Mouse (Mus musculus) stomach, postnatal 0 days (tissue): ENCODE measurements at regions not wholly inside any gene's neighbourhood (a gene's known extent, or its start where the extent isn't known, plus 50 kb on each side); places are given as distances from the start of the nearest gene placed in this dataset.
A peak's percentile ranks its signal among the peaks of the same experiment; 100 is the strongest.

Experiments
- ATAC-seq: fragments of 200-750 bp; cut with Nextera tagmentation; 2 replicates; pipeline ENCODE4 v1.8.0; 2017; ENCODE audit not compliant: low FRiP score, low TSS enrichment
- DNase-seq: peaks from one replicate; pipeline ENCODE4 v3.0.0-alpha.2; 2016; ENCODE audit warnings: low spot score
- H3K27ac ChIP-seq: fragments of 300-500 bp; sonication (generic); replicated peaks from 2 replicates; pipeline ENCODE4 v1.5.1; 2014; ENCODE audit warnings: mild to moderate bottlenecking, control low read depth
- H3K27me3 ChIP-seq: fragments of 300-500 bp; sonication (generic); 2 replicates; pipeline ENCODE4 v1.6.1; 2014; ENCODE audit warnings: low read length; ENCODE audit not compliant: control insufficient read depth, insufficient read depth
- H3K36me3 ChIP-seq: fragments of 300-500 bp; sonication (generic); 2 replicates; pipeline ENCODE4 v1.6.1; 2014; ENCODE audit warnings: low read length, mixed read lengths; ENCODE audit not compliant: control insufficient read depth, insufficient read depth
- H3K4me1 ChIP-seq: fragments of 300-500 bp; sonication (generic); replicated peaks from 2 replicates; pipeline ENCODE4 v1.6.1; 2014; ENCODE audit warnings: antibody characterized with exemption; ENCODE audit not compliant: control insufficient read depth, insufficient read depth
- H3K4me2 ChIP-seq: fragments of 300-500 bp; sonication (generic); replicated peaks from 2 replicates; pipeline ENCODE4 v1.6.1; 2014; ENCODE audit warnings: low read depth, mild to moderate bottlenecking, control low read depth, moderate library complexity
- H3K4me3 ChIP-seq: fragments of 300-500 bp; sonication (generic); 2 replicates; pipeline ENCODE4 v1.5.1; 2014; ENCODE audit warnings: low read depth, low read length, control low read depth
- H3K9ac ChIP-seq: fragments of 300-500 bp; sonication (generic); 2 replicates; pipeline ENCODE4 v1.6.1; 2014; ENCODE audit warnings: mild to moderate bottlenecking, low read length, control low read depth, mixed read lengths
- H3K9me3 ChIP-seq: fragments of 300-500 bp; sonication (generic); 2 replicates; pipeline ENCODE4 v1.6.1; 2016; ENCODE audit warnings: low read length; ENCODE audit not compliant: control insufficient read depth
- CTCF ChIP-seq: IDR thresholded peaks from 2 replicates; pipeline ENCODE4 v1.5.1; 2016; ENCODE audit warnings: antibody characterized with exemption, low read depth, mild to moderate bottlenecking, moderate library complexity
- EP300 ChIP-seq: optimal IDR thresholded peaks from 2 replicates; pipeline ENCODE3; 2016; ENCODE audit warnings: antibody characterized with exemption
- WGBS: fragments of 180-500 bp; shearing (Covaris S2); extraction: QIAGEN DNeasy Blood & Tissue Kit; methylation state at CpG from one replicate; pipeline ENCODE4 v1.1.7; 2014; 5-methylcytosine and 5-hydroxymethylcytosine counted together

DNA sequence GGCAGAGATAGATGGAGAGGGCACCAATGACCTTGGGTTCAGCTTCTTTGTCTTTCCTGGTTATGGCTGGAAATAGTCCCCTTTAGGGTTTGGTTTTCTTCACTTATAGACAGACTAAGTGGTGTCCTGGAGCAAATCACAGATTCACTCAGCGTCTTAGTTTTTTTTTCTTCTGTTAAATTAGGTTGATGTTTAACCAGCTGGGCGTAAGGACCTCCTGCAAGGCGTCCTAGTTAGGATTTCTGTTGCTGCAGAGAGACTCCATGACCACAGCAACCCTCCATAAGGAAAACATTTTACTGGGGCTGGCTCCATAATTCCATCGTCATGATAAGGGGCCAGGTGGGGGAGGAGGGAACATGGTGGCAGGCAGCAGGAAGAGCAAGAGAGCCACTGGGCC, 78.7 kb upstream of the Slc25a36 start:
- ATAC-seq: no peak
- no peaks in the 10 kb centered on the region for H3K9me3 ChIP-seq

DNA sequence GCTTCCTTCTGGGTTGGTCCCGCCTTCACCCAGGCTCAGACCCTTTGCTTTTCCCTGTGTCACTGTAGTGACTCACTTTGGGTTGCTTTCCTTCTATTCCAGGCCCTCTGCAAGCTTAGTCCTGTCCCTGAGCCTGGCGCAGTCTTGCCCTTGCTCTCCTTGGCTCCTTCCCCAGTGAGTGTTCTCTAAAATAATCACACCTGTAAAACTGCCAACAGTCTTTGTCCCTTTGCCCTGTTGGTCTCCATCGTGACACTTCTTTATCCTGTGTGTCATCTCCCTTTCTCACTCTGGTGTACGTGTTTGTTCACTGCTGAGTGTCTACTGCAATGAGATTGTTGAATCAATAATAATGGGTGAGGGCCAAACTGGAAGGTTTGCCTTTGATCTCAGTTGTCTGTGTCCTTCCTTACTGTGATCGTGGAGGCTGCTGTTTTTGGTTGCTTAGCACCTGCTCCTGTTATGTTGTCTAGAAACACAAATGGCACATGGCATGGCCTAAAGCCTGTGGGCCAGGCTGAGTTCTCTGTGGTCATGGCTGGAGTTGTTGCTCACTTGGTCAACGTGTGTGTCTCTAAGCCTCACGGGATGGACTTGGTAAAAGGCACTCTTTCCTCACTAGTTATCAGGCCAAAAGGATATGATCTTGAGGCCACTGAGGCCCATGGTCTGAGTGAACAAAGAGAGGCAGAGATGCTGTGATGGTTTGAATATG, 77.8 kb upstream of the Slc25a36 start:
- no peak overlapping the region for H3K9ac ChIP-seq
- TF ChIP-seq CTCF: no peak
- no peak for TF ChIP-seq EP300
- no peak overlapping the region for H3K27ac ChIP-seq
- H3K9me3 ChIP-seq: no peaks in the 10 kb centered on the region
- DNase-seq (no peak), ATAC-seq (peak; percentile 53; the same call in 1 of the 2 replicates)
- no peaks in the 10 kb centered on the region for H3K4me1 ChIP-seq
- WGBS: 63% methylated on average over 7 of the region's 7 CpGs
- no peaks in the 10 kb centered on the region for H3K36me3 ChIP-seq
- H3K4me2 ChIP-seq: no peak overlapping the region
- H3K27me3 ChIP-seq: no peaks in the 10 kb centered on the region
- H3K4me3 ChIP-seq: no peak overlapping the region

More for the DNA sequence above, 78.7 kb upstream of the Slc25a36 start:
- Histone ChIP-seq H3K27me3 (no peaks in the 10 kb centered on the region), H3K4me3 (no peak overlapping the region), H3K4me1 (no peaks in the 10 kb centered on the region), H3K4me2 (no peak overlapping the region), H3K27ac (no peak overlapping the region), H3K9ac (no peak overlapping the region), H3K36me3 (no peaks in the 10 kb centered on the region)
- DNase-seq: no peak
- TF ChIP-seq CTCF: no peak
- no peak for TF ChIP-seq EP300
- WGBS: 79% methylated on average over 4 of the region's 4 CpGs

DNA sequence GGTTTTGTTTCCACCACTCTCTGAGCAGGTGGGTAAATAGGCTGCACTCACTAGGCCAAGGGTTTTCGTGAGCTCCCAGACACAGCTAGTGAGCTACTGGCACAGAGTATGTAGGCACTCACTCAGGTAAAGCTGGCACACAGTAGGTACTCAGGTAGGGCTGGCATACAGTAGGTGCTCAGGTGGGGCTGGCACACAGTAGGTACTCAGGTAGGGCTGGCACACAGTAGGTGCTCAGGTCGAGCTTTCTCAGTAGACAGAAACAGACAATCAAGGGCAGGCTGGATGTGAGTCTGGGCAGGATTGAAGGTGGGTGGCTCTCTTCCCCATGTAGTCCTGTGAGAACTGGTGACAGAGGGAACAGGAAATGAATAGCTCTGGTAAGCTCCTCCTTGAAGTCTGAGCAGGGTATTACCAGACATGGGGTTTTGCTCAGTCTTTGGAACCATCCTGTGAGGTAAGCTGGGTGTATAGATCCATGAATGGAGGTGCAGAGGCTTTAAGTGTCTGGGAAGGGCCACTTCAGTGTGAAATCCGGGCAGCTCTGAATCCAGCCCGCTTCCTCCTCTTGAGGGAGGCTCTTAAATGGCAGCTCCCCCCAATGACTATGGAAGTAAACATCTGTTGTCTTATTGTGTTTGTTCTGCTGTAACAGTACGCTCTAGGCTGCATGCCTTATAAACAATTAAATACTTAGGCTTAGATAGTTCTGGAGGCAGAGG, 62.4 kb upstream of the Slc25a36 start:
- no peak for TF ChIP-seq EP300
- H3K4me2 ChIP-seq: no peak overlapping the region
- H3K4me3 ChIP-seq: no peak overlapping the region
- DNase-seq: no peak
- H3K4me1 ChIP-seq: no peaks in the 10 kb centered on the region
- no peak overlapping the region for H3K27ac ChIP-seq
- no peaks in the 10 kb centered on the region for H3K27me3 ChIP-seq
- no peaks in the 10 kb centered on the region for H3K36me3 ChIP-seq
- ATAC-seq: no peak
- no peaks in the 10 kb centered on the region for H3K9me3 ChIP-seq
- no peak overlapping the region for H3K9ac ChIP-seq
- WGBS: 75% methylated on average over 5 of the region's 5 CpGs

DNA sequence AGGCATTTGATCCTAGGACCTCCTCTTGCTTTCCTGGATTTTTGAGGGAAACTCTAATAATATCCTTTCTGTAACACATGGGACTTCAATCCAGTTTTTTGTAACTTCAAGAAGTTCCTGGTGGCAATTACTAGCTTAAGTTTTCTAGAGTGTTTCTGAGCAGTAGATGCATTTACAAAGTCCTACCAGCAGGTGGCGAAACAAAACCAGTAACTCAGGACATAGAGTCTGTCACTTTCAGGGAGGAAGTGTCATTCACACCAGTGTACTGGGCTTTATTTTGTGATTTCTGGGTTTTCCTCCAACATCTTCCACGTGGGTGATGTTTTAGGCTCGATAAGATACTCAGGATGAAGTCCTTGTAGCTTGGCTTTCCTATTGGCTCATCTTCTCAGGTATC, 61.1 kb upstream of the Slc25a36 start:
- no peaks in the 10 kb centered on the region for H3K4me1 ChIP-seq
- no peak overlapping the region for H3K27ac ChIP-seq
- no peaks in the 10 kb centered on the region for H3K9me3 ChIP-seq
- H3K4me3 ChIP-seq: no peak overlapping the region
- 11% methylated on average over 3 of the region's 3 CpGs for WGBS
- no peaks in the 10 kb centered on the region for H3K27me3 ChIP-seq
- TF ChIP-seq EP300 (no peak), CTCF (peak; percentile 78)
- H3K4me2 ChIP-seq: no peak overlapping the region
- DNase-seq (peak; percentile 27), ATAC-seq (no peak)
- H3K36me3 ChIP-seq: no peaks in the 10 kb centered on the region
- H3K9ac ChIP-seq: no peak overlapping the region

DNA sequence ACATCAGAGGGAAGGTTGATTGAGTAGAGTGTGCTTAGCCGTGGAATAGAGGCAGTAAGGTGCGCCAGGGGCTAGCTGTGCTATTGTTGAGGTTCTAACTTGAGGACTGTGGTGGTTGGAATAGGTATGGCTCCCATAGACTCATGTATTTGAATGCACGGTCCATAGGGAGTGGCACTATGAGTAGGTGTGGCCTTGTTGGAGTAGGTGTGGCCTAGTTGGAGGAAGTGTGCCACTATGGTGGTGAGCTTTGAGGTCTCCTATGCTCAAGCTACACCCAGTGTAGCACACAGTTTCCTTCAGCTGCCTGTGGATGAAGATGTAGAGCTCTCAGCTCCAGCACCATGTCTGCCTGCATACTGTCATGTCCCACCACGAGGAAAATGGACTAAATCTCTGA, 60.5 kb upstream of the Slc25a36 start:
- Histone ChIP-seq H3K9me3 (no peaks in the 10 kb centered on the region), H3K4me1 (no peaks in the 10 kb centered on the region), H3K27ac (no peak overlapping the region), H3K4me2 (no peak overlapping the region), H3K36me3 (no peaks in the 10 kb centered on the region), H3K27me3 (no peaks in the 10 kb centered on the region), H3K4me3 (no peak overlapping the region), H3K9ac (no peak overlapping the region)
- ATAC-seq: no peak
- DNase-seq: no peak
- WGBS: 94% methylated on average over 4 of the region's 4 CpGs
- TF ChIP-seq CTCF: no peak
- TF ChIP-seq EP300: no peak

DNA sequence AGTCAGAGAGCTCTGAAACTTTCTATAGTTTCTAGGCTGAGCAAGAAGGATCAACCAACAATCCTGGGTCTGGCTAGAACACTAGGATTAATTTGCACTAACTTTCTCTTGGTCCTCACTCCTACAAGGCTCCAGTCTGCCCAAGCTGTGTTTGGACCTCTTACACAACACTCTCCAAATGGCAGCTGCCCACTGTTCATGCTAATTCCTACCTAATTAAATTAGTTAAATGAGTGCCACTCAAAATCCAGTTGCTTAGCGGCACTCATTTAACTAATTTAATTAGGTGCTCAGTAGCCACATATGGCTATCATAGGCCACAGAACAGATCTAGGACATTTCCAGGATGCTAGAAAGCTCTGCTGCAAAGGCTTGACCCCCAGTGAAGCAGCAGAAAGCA, 59.9 kb upstream of the Slc25a36 start:
- Histone ChIP-seq H3K36me3 (no peaks in the 10 kb centered on the region), H3K4me2 (no peak overlapping the region), H3K9ac (no peak overlapping the region), H3K27ac (no peak overlapping the region), H3K4me3 (no peak overlapping the region), H3K27me3 (no peaks in the 10 kb centered on the region), H3K9me3 (no peaks in the 10 kb centered on the region), H3K4me1 (no peaks in the 10 kb centered on the region)
- ATAC-seq (no peak), DNase-seq (no peak)
- 91% methylated on average over 1 of the region's 1 CpGs for WGBS
- no peak for TF ChIP-seq EP300
- no peak for TF ChIP-seq CTCF
